Mouse (Mus musculus): ENCODE results near the gene Ilf3.
A peak's percentile ranks its signal among the peaks of the same experiment; 100 is the strongest.
"Not testable (repeated sequence)": the region's sequence is repeated elsewhere in the genome, so short reads cannot be mapped to it uniquely, and the experiment has no call there.

The Ilf3 gene

DNA sequence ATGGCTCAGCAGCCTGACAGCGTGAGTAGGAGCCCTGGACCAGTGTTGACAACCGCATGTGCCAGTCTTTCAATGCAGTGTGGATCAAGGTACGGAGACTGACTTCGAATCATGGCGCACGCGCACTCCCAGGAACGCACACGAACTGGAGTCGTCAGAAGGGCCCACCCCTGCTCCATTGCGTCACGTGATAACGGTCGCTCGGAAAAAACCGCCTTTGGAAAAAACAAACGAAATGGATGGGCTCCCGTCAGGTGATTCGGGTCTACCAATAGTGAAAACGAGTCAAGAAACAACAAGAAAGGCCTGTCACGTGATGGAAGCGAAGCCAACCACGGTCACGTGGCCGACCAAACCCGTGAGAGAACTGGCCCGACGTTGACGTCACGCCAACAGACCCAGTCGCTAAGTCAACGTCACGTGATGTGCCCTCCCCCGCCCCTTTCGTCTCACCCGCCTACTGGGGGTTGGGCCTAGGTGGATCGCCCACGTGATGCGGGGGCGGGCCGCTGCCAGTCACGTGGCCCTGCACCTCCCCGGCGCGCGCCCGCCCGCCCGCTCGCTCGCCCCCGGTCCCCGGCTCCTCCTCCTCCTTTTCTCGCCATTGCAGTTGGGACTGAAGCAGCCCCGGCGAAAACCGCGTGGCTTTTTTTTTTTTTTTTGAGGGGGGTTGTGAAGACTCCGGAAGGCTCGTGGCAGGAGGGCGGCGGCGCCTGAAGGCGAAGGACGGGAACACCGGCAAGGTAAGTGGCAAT is at the start of gene Ilf3:
TSS of gene Ilf3 (plus strand) at position 515 of the 755 bp plus-strand sequence.
- DNase-seq (ENCODE audit: low spot score in 2 of 2) = peak; percentile 99 to 100

GRCm38 (mm10) chr9:21318792-21319191 is 48.9 kb upstream of the Ilf3 start:
- DNase-seq (ENCODE audit: low spot score in 2 of 2) = no peak

GRCm38 (mm10) chr9:21319503-21319902 is 48.2 kb upstream of the Ilf3 start:
- DNase-seq (ENCODE audit: low spot score in 2 of 2) = no peak

DNA sequence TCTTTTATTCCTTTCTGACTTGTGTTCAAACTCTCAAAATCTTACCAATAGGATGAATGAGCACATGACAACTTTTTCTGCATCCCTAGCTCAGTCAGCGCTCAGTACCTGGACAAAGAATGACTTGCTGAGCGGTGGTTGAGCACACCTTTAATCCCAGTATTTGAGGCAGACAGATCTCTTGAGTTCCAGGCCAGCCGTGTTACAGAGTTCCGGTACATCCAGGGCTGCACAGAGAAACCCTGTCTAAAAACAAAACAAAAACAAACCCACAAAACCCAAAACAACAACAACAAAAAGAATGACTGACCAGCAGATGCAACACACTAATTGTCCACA is 47.4 kb upstream of the Ilf3 start:
- DNase-seq (ENCODE audit: low spot score in 2 of 2) = no peak

GRCm38 (mm10) chr9:21320619-21321512 is 46.8 kb upstream of the Ilf3 start, which contains the start of gene Slc44a2:
TSS of gene Slc44a2 (plus strand) at chr9:21320698.
- DNase-seq (ENCODE audit: low spot score in 2 of 2) = peak; percentile 82 to 84

GRCm38 (mm10) chr9:21321513-21321835 is 46.2 kb upstream of the Ilf3 start:
- DNase-seq (ENCODE audit: low spot score in 2 of 2) = no peak

GRCm38 (mm10) chr9:21322211-21322916 is 45.3 kb upstream of the Ilf3 start:
- no peak for DNase-seq (ENCODE audit: low spot score in 2 of 2)

DNA sequence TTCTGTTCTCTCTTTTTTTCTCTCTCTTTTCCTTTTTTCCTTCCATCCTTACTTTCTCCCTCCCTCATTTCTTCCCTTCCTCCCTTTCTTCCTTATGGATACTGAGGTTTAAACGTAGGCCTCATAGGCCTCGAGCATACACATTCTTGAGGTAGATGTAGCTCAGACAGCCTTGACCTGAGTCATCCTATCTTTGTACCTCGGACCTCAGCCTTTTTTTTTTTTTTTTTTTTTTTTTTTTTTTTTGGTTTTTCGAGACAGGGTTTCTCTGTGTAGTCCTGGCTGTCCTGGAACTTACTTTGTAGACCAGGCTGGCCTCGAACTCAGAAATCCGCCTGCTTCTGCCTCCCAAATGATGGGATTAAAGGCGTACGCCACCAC is 44.8 kb upstream of the Ilf3 start:
- not testable (repeated sequence) for DNase-seq (ENCODE audit: low spot score in 2 of 2)

DNA sequence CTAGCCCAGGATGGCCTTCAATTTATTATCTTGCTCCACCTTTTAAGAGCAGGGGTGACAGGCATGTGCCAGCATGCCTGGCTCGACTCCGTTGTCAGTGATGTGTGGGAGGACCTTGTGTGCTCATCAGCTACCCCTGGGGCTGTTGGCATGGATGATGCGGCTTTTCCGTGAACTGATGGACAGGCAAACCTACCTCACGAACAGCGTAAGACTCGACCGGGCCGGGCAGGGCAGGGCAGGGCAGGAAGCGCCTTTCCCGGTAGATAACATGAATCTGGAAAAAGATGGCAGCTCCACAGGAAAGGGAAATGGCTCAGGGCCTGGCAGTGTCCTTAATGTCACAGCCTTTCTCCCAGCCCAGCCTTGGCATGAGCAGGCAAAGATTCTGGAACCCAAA is 43.4 kb upstream of the Ilf3 start:
- no peak for DNase-seq (ENCODE audit: low spot score in 2 of 2)

DNA sequence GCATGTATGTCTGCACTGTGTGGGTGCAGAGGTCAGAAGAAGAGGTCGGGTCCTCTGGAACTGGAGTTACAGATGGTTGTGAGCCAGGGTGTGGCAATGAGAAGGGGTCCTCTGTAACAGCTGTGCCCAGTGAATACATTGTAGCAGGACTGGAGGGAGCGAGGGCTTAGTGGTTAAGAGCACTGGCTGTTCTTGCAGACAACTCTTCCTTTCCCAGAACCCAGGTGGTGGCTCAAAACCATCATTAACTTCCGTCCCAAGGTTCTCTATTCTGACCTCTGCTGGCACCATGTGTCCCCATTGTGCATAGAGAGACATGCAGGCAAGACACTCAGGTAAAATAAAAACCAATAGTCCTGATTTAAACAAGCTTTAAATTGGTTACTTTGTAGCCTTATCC is 40.1 kb upstream of the Ilf3 start:
- DNase-seq (ENCODE audit: low spot score in 2 of 2) = no peak

DNA sequence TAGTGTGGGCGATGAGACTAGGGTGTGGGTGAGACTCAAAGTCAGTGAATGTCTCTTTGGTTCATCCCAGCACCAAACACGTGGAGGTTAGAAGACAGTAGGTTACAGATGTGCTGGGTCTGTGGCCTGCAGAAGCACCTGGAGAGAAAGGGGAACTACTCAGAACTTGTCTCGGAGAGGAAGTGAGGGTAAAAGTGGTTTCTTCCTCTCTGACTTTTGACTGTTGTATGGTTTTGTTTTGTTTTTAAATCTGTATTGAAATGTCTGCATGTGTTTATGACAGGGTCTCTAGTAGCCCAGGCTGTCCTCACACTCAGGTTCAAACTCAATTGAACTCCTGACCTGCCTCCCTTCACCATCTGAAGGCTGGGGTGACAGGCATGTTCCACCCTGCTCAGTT is 39.6 kb upstream of the Ilf3 start:
- no peak for DNase-seq (ENCODE audit: low spot score in 2 of 2)

- DNase-seq (ENCODE audit: low spot score in 2 of 2) = no peak
Observed at GRCm38 (mm10) chr9:21329041-21329440, 38.6 kb upstream of the Ilf3 start.

DNA sequence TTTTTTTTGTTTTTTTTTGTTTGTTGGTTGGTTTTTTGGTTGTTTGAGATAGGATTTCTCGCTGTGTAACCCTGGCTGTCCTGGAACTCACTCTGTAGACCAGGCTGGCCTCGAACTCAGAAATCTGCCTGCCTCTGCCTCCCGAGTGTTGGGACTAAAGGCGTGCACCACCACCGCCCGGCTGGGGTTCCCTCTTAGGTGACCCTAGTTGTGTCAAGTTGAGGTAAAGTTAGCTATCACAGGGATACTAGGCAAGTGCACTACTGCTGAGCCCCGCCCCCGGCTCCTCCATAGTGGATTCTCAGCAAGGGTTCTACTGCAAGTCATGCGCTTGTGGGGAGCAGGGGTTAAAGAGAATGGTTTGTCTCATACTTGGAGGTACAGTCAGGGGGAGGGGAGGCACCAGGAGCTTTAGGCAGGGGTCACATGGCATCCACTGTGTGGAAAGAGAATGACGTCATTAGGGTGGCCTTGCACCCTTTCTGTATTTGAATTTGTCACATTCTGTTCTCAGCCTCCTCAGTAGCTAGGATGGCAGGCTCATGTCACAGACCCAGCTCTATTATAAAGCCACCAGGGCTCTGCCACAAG is 37.9 kb upstream of the Ilf3 start:
- DNase-seq (ENCODE audit: low spot score in 2 of 2) = no peak

- no peak for DNase-seq (ENCODE audit: low spot score in 2 of 2)
Observed at GRCm38 (mm10) chr9:21331365-21332140, 36.1 kb upstream of the Ilf3 start.

GRCm38 (mm10) chr9:21332161-21333061 is 35.3 kb upstream of the Ilf3 start:
- no peak for DNase-seq (ENCODE audit: low spot score in 2 of 2)

- DNase-seq (ENCODE audit: low spot score in 2 of 2) = no peak
Observed at GRCm38 (mm10) chr9:21333523-21333922, 34.1 kb upstream of the Ilf3 start.

DNA sequence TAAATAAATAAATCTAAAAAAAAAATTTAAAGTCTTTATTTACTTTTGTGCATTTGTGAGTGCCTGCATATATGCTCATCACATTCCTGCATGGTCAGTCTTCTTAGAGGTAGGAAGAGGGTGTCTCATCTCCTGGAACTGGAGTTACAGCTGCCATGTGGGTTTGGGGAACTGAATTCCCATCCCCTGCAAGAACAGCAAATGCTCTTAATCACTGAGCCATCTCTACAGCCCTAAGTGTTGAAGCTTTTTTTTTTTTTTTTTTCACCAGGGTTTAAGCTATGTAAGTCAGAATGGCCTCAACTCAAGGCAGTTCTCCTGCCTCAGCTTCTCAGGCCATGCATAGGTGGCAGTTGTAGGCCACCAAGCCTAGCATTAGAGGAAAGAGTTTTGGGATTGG is 32.9 kb upstream of the Ilf3 start:
- DNase-seq (ENCODE audit: low spot score in 2 of 2) = no peak

DNA sequence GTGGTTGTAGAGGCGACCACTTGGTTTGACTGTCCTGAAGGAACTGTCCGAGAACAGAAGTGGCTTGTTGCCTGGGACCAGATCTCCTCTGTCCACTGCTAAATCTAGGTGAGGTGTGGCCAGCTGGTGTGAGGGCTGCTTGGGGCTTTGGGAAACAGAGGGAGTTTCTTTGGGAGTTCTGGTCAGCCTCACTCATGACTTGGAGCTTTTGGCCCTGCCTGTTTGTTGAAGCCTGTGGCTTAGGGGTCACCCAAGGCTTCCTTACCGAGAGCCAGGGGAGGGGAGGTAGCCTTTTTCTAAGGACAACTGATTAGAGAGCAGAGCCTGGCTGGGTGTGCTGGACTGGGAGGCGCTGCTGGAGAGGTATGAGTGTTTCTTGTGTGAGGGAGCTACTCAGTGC is 32.3 kb upstream of the Ilf3 start:
- DNase-seq (ENCODE audit: low spot score in 2 of 2) = no peak

- DNase-seq (ENCODE audit: low spot score in 2 of 2) = no peak
Observed at GRCm38 (mm10) chr9:21336491-21336890, 31.2 kb upstream of the Ilf3 start.

- peak; percentile 77 to 84 for DNase-seq (ENCODE audit: low spot score in 2 of 2)
Observed at GRCm38 (mm10) chr9:21337652-21338051, 30.0 kb upstream of the Ilf3 start.

Data from urinary bladder, postnatal 36 days (tissue).